Mouse (Mus musculus): ENCODE results near the gene Rere. TPM values are rescaled to one million over a fixed set of nuclear protein-coding genes. Genes with fewer than 3 reads are reported as not detected.
"Not testable (repeated sequence)": the region's sequence is repeated elsewhere in the genome, so short reads cannot be mapped to it uniquely, and the experiment has no call there.

Gene Rere
- polyA plus RNA-seq, 1 experiment from 2014 or later = 22.2 TPM

- Histone ChIP-seq H3K36me3 (ENCODE audit: control insufficient read depth, insufficient read depth, low read length) (peaks cover 6% of the 10 kb centered on the region; the same call in 1 of the 2 replicates), H3K27ac (ENCODE audit: low read length) (no peak overlapping the region), H3K4me3 (ENCODE audit: low read length) (no peak overlapping the region), H3K27me3 (replicated peaks; ENCODE audit: control insufficient read depth, insufficient read depth, low read length) (no peaks in the 10 kb centered on the region), H3K9me3 (ENCODE audit: control insufficient read depth, low read length) (no peaks in the 10 kb centered on the region), H3K4me1 (ENCODE audit: control insufficient read depth, insufficient read depth, low read length) (no peaks in the 10 kb centered on the region), H3K9ac (ENCODE audit: low read depth, low read length) (no peak overlapping the region), H3K4me2 (ENCODE audit: low read depth, low read length) (no peak overlapping the region)
- 84% methylated on average over 6 of the region's 6 CpGs for WGBS
- no peak for ATAC-seq
Observed at GRCm38 (mm10) chr4:150478006-150478405, 196.6 kb downstream of the Rere start.

- not testable (repeated sequence) for H3K27me3 ChIP-seq (replicated peaks; ENCODE audit: control insufficient read depth, insufficient read depth, low read length); ATAC-seq; H3K27ac ChIP-seq (ENCODE audit: low read length); H3K36me3 ChIP-seq (ENCODE audit: control insufficient read depth, insufficient read depth, low read length); H3K4me3 ChIP-seq (ENCODE audit: low read length); H3K9ac ChIP-seq (ENCODE audit: low read depth, low read length); H3K9me3 ChIP-seq (ENCODE audit: control insufficient read depth, low read length); H3K4me2 ChIP-seq (ENCODE audit: low read depth, low read length)
- 91% methylated on average over 5 of the region's 5 CpGs for WGBS
- peaks cover 16% of the 10 kb centered on the region for H3K4me1 ChIP-seq (ENCODE audit: control insufficient read depth, insufficient read depth, low read length)
Observed at GRCm38 (mm10) chr4:150483081-150483480, 201.6 kb downstream of the Rere start.

GRCm38 (mm10) chr4:150486097-150486496 is 204.7 kb downstream of the Rere start:
- Histone ChIP-seq H3K27ac (ENCODE audit: low read length) (peak overlapping the region; percentile 17; the same call in 1 of the 2 replicates), H3K4me2 (ENCODE audit: low read depth, low read length) (no peak overlapping the region), H3K4me3 (ENCODE audit: low read length) (no peak overlapping the region), H3K9ac (ENCODE audit: low read depth, low read length) (no peak overlapping the region), H3K9me3 (ENCODE audit: control insufficient read depth, low read length) (no peaks in the 10 kb centered on the region), H3K27me3 (replicated peaks; ENCODE audit: control insufficient read depth, insufficient read depth, low read length) (no peaks in the 10 kb centered on the region), H3K4me1 (ENCODE audit: control insufficient read depth, insufficient read depth, low read length) (peaks cover 32% of the 10 kb centered on the region), H3K36me3 (ENCODE audit: control insufficient read depth, insufficient read depth, low read length) (no peaks in the 10 kb centered on the region)
- ATAC-seq = no peak
- WGBS = 48% methylated on average over 2 of the region's 2 CpGs

GRCm38 (mm10) chr4:150487109-150487508 is 205.7 kb downstream of the Rere start:
- peak; percentile 65 for ATAC-seq
- Histone ChIP-seq H3K27me3 (replicated peaks; ENCODE audit: control insufficient read depth, insufficient read depth, low read length) (no peaks in the 10 kb centered on the region), H3K36me3 (ENCODE audit: control insufficient read depth, insufficient read depth, low read length) (no peaks in the 10 kb centered on the region), H3K4me3 (ENCODE audit: low read length) (no peak overlapping the region), H3K9ac (ENCODE audit: low read depth, low read length) (no peak overlapping the region), H3K27ac (ENCODE audit: low read length) (peak overlapping the region; percentile 59; the same call in 1 of the 2 replicates), H3K9me3 (ENCODE audit: control insufficient read depth, low read length) (no peaks in the 10 kb centered on the region), H3K4me2 (ENCODE audit: low read depth, low read length) (no peak overlapping the region), H3K4me1 (ENCODE audit: control insufficient read depth, insufficient read depth, low read length) (peaks cover 32% of the 10 kb centered on the region)
- WGBS = 29% methylated on average over 5 of the region's 5 CpGs

GRCm38 (mm10) chr4:150488096-150488748 is 206.8 kb downstream of the Rere start:
- peak overlapping the region; percentile 68 for H3K27ac ChIP-seq (ENCODE audit: low read length)
- peak overlapping the region; percentile 35 for H3K4me3 ChIP-seq (ENCODE audit: low read length)
- H3K27me3 ChIP-seq (replicated peaks; ENCODE audit: control insufficient read depth, insufficient read depth, low read length) = no peaks in the 10 kb centered on the region
- peak; percentile 92 for ATAC-seq
- peak overlapping the region; percentile 49 for H3K4me2 ChIP-seq (ENCODE audit: low read depth, low read length)
- H3K9ac ChIP-seq (ENCODE audit: low read depth, low read length) = peak overlapping the region; percentile 50
- 10% methylated on average over 12 of the region's 12 CpGs for WGBS
- no peaks in the 10 kb centered on the region for H3K36me3 ChIP-seq (ENCODE audit: control insufficient read depth, insufficient read depth, low read length)
- H3K4me1 ChIP-seq (ENCODE audit: control insufficient read depth, insufficient read depth, low read length) = peaks cover 36% of the 10 kb centered on the region
- H3K9me3 ChIP-seq (ENCODE audit: control insufficient read depth, low read length) = no peaks in the 10 kb centered on the region

GRCm38 (mm10) chr4:150488767-150489166 is 207.3 kb downstream of the Rere start:
- Histone ChIP-seq H3K4me1 (ENCODE audit: control insufficient read depth, insufficient read depth, low read length) (peaks cover 36% of the 10 kb centered on the region), H3K27ac (ENCODE audit: low read length) (peak overlapping the region; percentile 68), H3K4me3 (ENCODE audit: low read length) (peak overlapping the region; percentile 35), H3K4me2 (ENCODE audit: low read depth, low read length) (peak overlapping the region; percentile 49), H3K9ac (ENCODE audit: low read depth, low read length) (peak overlapping the region; percentile 50), H3K9me3 (ENCODE audit: control insufficient read depth, low read length) (no peaks in the 10 kb centered on the region), H3K27me3 (replicated peaks; ENCODE audit: control insufficient read depth, insufficient read depth, low read length) (no peaks in the 10 kb centered on the region), H3K36me3 (ENCODE audit: control insufficient read depth, insufficient read depth, low read length) (no peaks in the 10 kb centered on the region)
- ATAC-seq = no peak
- WGBS = 38% methylated on average over 4 of the region's 4 CpGs

GRCm38 (mm10) chr4:150490050-150490449 is 208.6 kb downstream of the Rere start:
- no peaks in the 10 kb centered on the region for H3K9me3 ChIP-seq (ENCODE audit: control insufficient read depth, low read length)
- 74% methylated on average over 6 of the region's 6 CpGs for WGBS
- no peak overlapping the region for H3K4me2 ChIP-seq (ENCODE audit: low read depth, low read length)
- ATAC-seq = no peak
- H3K27me3 ChIP-seq (replicated peaks; ENCODE audit: control insufficient read depth, insufficient read depth, low read length) = no peaks in the 10 kb centered on the region
- peaks cover 43% of the 10 kb centered on the region for H3K4me1 ChIP-seq (ENCODE audit: control insufficient read depth, insufficient read depth, low read length)
- no peak overlapping the region for H3K9ac ChIP-seq (ENCODE audit: low read depth, low read length)
- H3K4me3 ChIP-seq (ENCODE audit: low read length) = no peak overlapping the region
- no peaks in the 10 kb centered on the region for H3K36me3 ChIP-seq (ENCODE audit: control insufficient read depth, insufficient read depth, low read length)
- H3K27ac ChIP-seq (ENCODE audit: low read length) = no peak overlapping the region

GRCm38 (mm10) chr4:150491710-150492109 is 210.3 kb downstream of the Rere start:
- no peak for ATAC-seq
- H3K27me3 ChIP-seq (replicated peaks; ENCODE audit: control insufficient read depth, insufficient read depth, low read length) = no peaks in the 10 kb centered on the region
- no peak overlapping the region for H3K27ac ChIP-seq (ENCODE audit: low read length)
- no peaks in the 10 kb centered on the region for H3K9me3 ChIP-seq (ENCODE audit: control insufficient read depth, low read length)
- no peak overlapping the region for H3K9ac ChIP-seq (ENCODE audit: low read depth, low read length)
- no peaks in the 10 kb centered on the region for H3K36me3 ChIP-seq (ENCODE audit: control insufficient read depth, insufficient read depth, low read length)
- H3K4me3 ChIP-seq (ENCODE audit: low read length) = no peak overlapping the region
- WGBS = 75% methylated on average over 4 of the region's 4 CpGs
- no peak overlapping the region for H3K4me2 ChIP-seq (ENCODE audit: low read depth, low read length)
- peaks cover 39% of the 10 kb centered on the region for H3K4me1 ChIP-seq (ENCODE audit: control insufficient read depth, insufficient read depth, low read length)

GRCm38 (mm10) chr4:150493258-150493937 is 212.0 kb downstream of the Rere start:
- peak; percentile 95 for ATAC-seq
- Histone ChIP-seq H3K9me3 (ENCODE audit: control insufficient read depth, low read length) (no peaks in the 10 kb centered on the region), H3K36me3 (ENCODE audit: control insufficient read depth, insufficient read depth, low read length) (no peaks in the 10 kb centered on the region), H3K27me3 (replicated peaks; ENCODE audit: control insufficient read depth, insufficient read depth, low read length) (no peaks in the 10 kb centered on the region), H3K4me3 (ENCODE audit: low read length) (no peak overlapping the region), H3K27ac (ENCODE audit: low read length) (peak overlapping the region; percentile 69), H3K4me2 (ENCODE audit: low read depth, low read length) (peak overlapping the region; percentile 42), H3K4me1 (ENCODE audit: control insufficient read depth, insufficient read depth, low read length) (peaks cover 26% of the 10 kb centered on the region), H3K9ac (ENCODE audit: low read depth, low read length) (peak overlapping the region; percentile 38; the same call in 1 of the 2 replicates)
- 56% methylated on average over 7 of the region's 7 CpGs for WGBS

Measured in intestine, embryonic 16.5 days (tissue).